Mouse (Mus musculus): ENCODE results near the gene Pkp4. TPM values are rescaled to one million over a fixed set of nuclear protein-coding genes. Genes with fewer than 3 reads are reported as not detected.

Pkp4 gene
- polyA plus RNA-seq (2016; fragmentation: Nextera tagmentation; extraction: Ambion mirVana): 12.4 and 15.0 TPM in 2 replicates

- Histone ChIP-seq H3K9me3 (replicated peaks) (no peaks in the 10 kb centered on the region), H3K36me3 (no peaks in the 10 kb centered on the region), H3K4me3 (peak within 1 kb of the TSS; percentile 94), H3K27me3 (ENCODE audit: low read depth, poor library complexity, severe bottlenecking) (no peaks in the 10 kb centered on the region), H3K4me1 (peaks cover 27% of the 10 kb centered on the region), H3K27ac (peak within 1 kb of the TSS; percentile 93)
- under 1% methylated on average over 36 of the region's 37 CpGs for WGBS
- peak; percentile 92 for DNase-seq (ENCODE audit: low spot score)
Observed at GRCm38 (mm10) chr2:59160605-59160963, at the start of gene Pkp4, which contains the start of gene Ccdc148. Gene Pkp4 (plus strand): TSS chr2:59160850. Gene Ccdc148 (minus strand): TSS chr2:59160683.

- no peaks in the 10 kb centered on the region for H3K36me3 ChIP-seq
- H3K4me1 ChIP-seq: no peaks in the 10 kb centered on the region
- no peak for DNase-seq (ENCODE audit: low spot score)
- H3K9me3 ChIP-seq (replicated peaks): no peaks in the 10 kb centered on the region
- H3K27me3 ChIP-seq (ENCODE audit: low read depth, poor library complexity, severe bottlenecking): no peaks in the 10 kb centered on the region
- H3K27ac ChIP-seq: no peak overlapping the region
- 86% methylated on average over 7 of the region's 7 CpGs for WGBS
- no peak overlapping the region for H3K4me3 ChIP-seq
Observed at GRCm38 (mm10) chr2:59129023-59129422, 31.6 kb upstream of the Pkp4 start.

GRCm38 (mm10) chr2:59129821-59130220 lies 30.8 kb upstream of the Pkp4 start:
- no peaks in the 10 kb centered on the region for H3K36me3 ChIP-seq
- H3K9me3 ChIP-seq (replicated peaks): no peaks in the 10 kb centered on the region
- WGBS: 94% methylated on average over 8 of the region's 8 CpGs
- no peak overlapping the region for H3K4me3 ChIP-seq
- H3K4me1 ChIP-seq: no peaks in the 10 kb centered on the region
- H3K27me3 ChIP-seq (ENCODE audit: low read depth, poor library complexity, severe bottlenecking): no peaks in the 10 kb centered on the region
- no peak overlapping the region for H3K27ac ChIP-seq
- DNase-seq (ENCODE audit: low spot score): no peak

- Histone ChIP-seq H3K4me1 (no peaks in the 10 kb centered on the region), H3K36me3 (no peaks in the 10 kb centered on the region), H3K9me3 (replicated peaks) (no peaks in the 10 kb centered on the region), H3K27ac (no peak overlapping the region), H3K27me3 (ENCODE audit: low read depth, poor library complexity, severe bottlenecking) (no peaks in the 10 kb centered on the region), H3K4me3 (no peak overlapping the region)
- DNase-seq (ENCODE audit: low spot score): no peak
- 94% methylated on average over 8 of the region's 8 CpGs for WGBS
Observed at GRCm38 (mm10) chr2:59131044-59131443, 29.6 kb upstream of the Pkp4 start.

- no peaks in the 10 kb centered on the region for H3K36me3 ChIP-seq
- DNase-seq (ENCODE audit: low spot score): no peak
- H3K4me3 ChIP-seq: no peak overlapping the region
- no peaks in the 10 kb centered on the region for H3K27me3 ChIP-seq (ENCODE audit: low read depth, poor library complexity, severe bottlenecking)
- no peak overlapping the region for H3K27ac ChIP-seq
- peaks cover 6% of the 10 kb centered on the region for H3K4me1 ChIP-seq
- no peaks in the 10 kb centered on the region for H3K9me3 ChIP-seq (replicated peaks)
Observed at GRCm38 (mm10) chr2:59155428-59155827, 5.2 kb upstream of the Pkp4 start.

GRCm38 (mm10) chr2:59158117-59158516 lies 2.5 kb upstream of the Pkp4 start:
- no peak overlapping the region for H3K27ac ChIP-seq
- H3K27me3 ChIP-seq (ENCODE audit: low read depth, poor library complexity, severe bottlenecking): no peaks in the 10 kb centered on the region
- peaks cover 27% of the 10 kb centered on the region for H3K4me1 ChIP-seq
- H3K36me3 ChIP-seq: no peaks in the 10 kb centered on the region
- H3K9me3 ChIP-seq (replicated peaks): no peaks in the 10 kb centered on the region
- WGBS: 60% methylated on average over 2 of the region's 2 CpGs
- DNase-seq (ENCODE audit: low spot score): no peak
- no peak overlapping the region for H3K4me3 ChIP-seq

GRCm38 (mm10) chr2:59159961-59160604 lies 567 bp upstream of the Pkp4 start:
- WGBS: under 1% methylated on average over 16 of the region's 16 CpGs
- Histone ChIP-seq H3K36me3 (no peaks in the 10 kb centered on the region), H3K27ac (peak overlapping the region; percentile 93), H3K4me1 (peaks cover 27% of the 10 kb centered on the region), H3K9me3 (replicated peaks) (no peaks in the 10 kb centered on the region), H3K4me3 (peak overlapping the region; percentile 94), H3K27me3 (ENCODE audit: low read depth, poor library complexity, severe bottlenecking) (no peaks in the 10 kb centered on the region)
- no peak for DNase-seq (ENCODE audit: low spot score)

GRCm38 (mm10) chr2:59161021-59161440 lies 381 bp downstream of the Pkp4 start:
- Histone ChIP-seq H3K9me3 (replicated peaks) (no peaks in the 10 kb centered on the region), H3K27ac (peak overlapping the region; percentile 93), H3K4me3 (peak overlapping the region; percentile 94), H3K27me3 (ENCODE audit: low read depth, poor library complexity, severe bottlenecking) (no peaks in the 10 kb centered on the region), H3K36me3 (no peaks in the 10 kb centered on the region), H3K4me1 (peaks cover 27% of the 10 kb centered on the region)
- under 1% methylated on average over 33 of the region's 58 CpGs for WGBS
- peak; percentile 79 for DNase-seq (ENCODE audit: low spot score)

- under 1% methylated on average over 74 of the region's 74 CpGs for WGBS
- DNase-seq (ENCODE audit: low spot score): no peak
- peaks cover 27% of the 10 kb centered on the region for H3K4me1 ChIP-seq
Observed at GRCm38 (mm10) chr2:59161441-59162284, 1.0 kb downstream of the Pkp4 start.

GRCm38 (mm10) chr2:59162285-59162600 lies 1.6 kb downstream of the Pkp4 start:
- Histone ChIP-seq H3K27ac (no peak overlapping the region), H3K4me1 (peaks cover 27% of the 10 kb centered on the region), H3K9me3 (replicated peaks) (no peaks in the 10 kb centered on the region), H3K27me3 (ENCODE audit: low read depth, poor library complexity, severe bottlenecking) (no peaks in the 10 kb centered on the region), H3K36me3 (no peaks in the 10 kb centered on the region), H3K4me3 (peak overlapping the region; percentile 94)
- WGBS: 52% methylated on average over 8 of the region's 8 CpGs
- no peak for DNase-seq (ENCODE audit: low spot score)

More at GRCm38 (mm10) chr2:59161441-59162284, 1.0 kb downstream of the Pkp4 start:
- Histone ChIP-seq H3K27me3 (ENCODE audit: low read depth, poor library complexity, severe bottlenecking) (no peaks in the 10 kb centered on the region), H3K9me3 (replicated peaks) (no peaks in the 10 kb centered on the region), H3K27ac (peak overlapping the region; percentile 93), H3K36me3 (no peaks in the 10 kb centered on the region), H3K4me3 (peak overlapping the region; percentile 94)

GRCm38 (mm10) chr2:59166976-59167375 lies 6.3 kb downstream of the Pkp4 start:
- Histone ChIP-seq H3K36me3 (no peaks in the 10 kb centered on the region), H3K27ac (no peak overlapping the region), H3K27me3 (ENCODE audit: low read depth, poor library complexity, severe bottlenecking) (no peaks in the 10 kb centered on the region), H3K4me3 (no peak overlapping the region), H3K4me1 (peaks cover 16% of the 10 kb centered on the region), H3K9me3 (replicated peaks) (no peaks in the 10 kb centered on the region)
- no peak for DNase-seq (ENCODE audit: low spot score)
- WGBS: 84% methylated on average over 4 of the region's 4 CpGs

GRCm38 (mm10) chr2:59167830-59168229 lies 7.2 kb downstream of the Pkp4 start:
- WGBS: 78% methylated on average over 4 of the region's 4 CpGs
- no peak for DNase-seq (ENCODE audit: low spot score)
- peaks cover 9% of the 10 kb centered on the region for H3K4me1 ChIP-seq
- H3K9me3 ChIP-seq (replicated peaks): no peaks in the 10 kb centered on the region
- H3K4me3 ChIP-seq: no peak overlapping the region
- no peaks in the 10 kb centered on the region for H3K27me3 ChIP-seq (ENCODE audit: low read depth, poor library complexity, severe bottlenecking)
- H3K27ac ChIP-seq: no peak overlapping the region
- H3K36me3 ChIP-seq: no peaks in the 10 kb centered on the region

GRCm38 (mm10) chr2:59169572-59170207 lies 9.0 kb downstream of the Pkp4 start:
- H3K27ac ChIP-seq: no peak overlapping the region
- DNase-seq (ENCODE audit: low spot score): no peak
- H3K36me3 ChIP-seq: no peaks in the 10 kb centered on the region
- peaks cover 6% of the 10 kb centered on the region; the same call in 1 of the 2 replicates for H3K4me1 ChIP-seq
- H3K9me3 ChIP-seq (replicated peaks): no peaks in the 10 kb centered on the region
- H3K27me3 ChIP-seq (ENCODE audit: low read depth, poor library complexity, severe bottlenecking): no peaks in the 10 kb centered on the region
- H3K4me3 ChIP-seq: no peak overlapping the region
- WGBS: 69% methylated on average over 9 of the region's 9 CpGs

All from limb, embryonic 10.5 days (tissue).